Mouse (Mus musculus): ENCODE measurements around the gene Npas3.

The Npas3 gene

DNA sequence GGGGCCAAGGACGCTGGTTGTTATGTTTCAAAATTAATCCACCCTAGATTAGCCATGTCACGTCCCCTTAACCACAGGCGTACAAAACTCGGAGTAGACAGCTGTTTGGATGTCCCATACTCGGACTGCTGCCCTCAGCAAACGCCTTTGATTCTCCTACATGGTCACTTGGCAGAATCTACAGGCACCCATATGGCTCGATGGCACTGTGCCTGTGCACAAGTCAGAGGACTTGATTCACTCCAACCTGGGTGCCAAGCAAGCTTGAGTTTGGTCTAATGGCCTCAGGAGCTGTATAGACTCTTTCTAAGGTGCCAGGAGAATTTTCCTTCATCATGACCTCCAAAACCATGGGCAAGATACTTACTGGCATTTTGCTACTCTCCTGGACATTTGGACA lies 363.6 kb downstream of the Npas3 start:
- DNase-seq: no peak

GRCm38 (mm10) chr12:53621271-53621670 lies 372.8 kb downstream of the Npas3 start:
- no peak for DNase-seq

- DNase-seq: no peak
Observed at GRCm38 (mm10) chr12:53623793-53624192, 375.3 kb downstream of the Npas3 start.

DNA sequence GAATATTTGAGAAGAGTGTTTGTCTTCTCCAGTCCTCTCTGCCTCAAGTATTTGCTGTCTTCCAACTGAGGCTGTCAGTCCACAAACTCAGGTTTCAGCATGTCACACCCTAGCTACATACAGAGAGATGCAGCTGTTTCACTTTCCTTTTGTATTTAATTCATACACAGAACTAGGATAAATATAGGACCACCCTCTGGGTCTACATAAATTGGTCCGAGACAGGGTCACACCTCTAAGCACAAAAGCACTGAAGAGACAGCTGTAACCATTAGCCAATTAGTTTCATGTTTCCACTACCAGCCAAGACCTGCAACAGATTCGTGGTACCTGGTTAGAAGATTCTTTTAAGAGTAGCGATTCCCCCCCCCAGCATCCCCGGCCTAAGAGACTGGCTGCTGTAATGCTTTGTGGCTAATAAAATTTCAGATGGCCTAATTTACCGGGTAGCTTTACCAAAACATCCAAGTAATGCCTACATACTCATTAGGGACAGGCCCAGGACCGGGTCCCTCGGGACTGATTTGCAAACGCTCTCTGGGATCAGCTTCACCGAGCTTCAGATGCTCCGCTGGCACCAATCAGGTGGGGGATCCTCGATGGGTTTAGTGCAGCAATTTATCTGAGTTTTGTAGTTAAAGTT lies 376.0 kb downstream of the Npas3 start:
- no peak for DNase-seq

DNA sequence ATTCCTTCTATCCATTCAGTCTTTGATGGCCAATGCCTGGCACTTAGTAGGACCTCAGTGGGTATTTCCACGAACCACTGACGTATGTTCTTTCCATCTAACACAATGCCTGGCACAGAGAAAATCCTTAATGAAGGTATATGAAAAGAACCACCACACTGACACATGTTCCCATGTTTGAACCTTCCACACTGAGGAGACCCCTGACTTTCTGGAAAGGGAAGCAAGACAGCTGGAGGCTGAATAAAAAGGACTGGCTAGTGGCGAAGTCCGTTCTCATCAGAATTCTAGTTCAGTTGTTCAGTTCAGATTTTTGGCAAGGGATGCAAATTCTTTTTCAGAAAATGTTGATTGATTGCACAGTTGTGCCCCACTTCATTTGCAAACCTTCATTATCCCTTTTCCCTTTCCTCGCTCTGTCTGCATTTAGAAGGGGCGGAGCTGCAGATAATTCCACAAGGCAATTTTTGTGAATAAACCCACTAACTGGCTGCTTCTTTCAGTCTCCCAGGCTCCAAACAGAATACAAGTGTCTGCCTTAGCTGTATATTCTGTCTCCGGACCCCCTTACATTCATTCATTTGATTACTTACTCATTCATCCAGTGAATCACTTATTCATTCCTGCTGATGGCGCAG lies 381.1 kb downstream of the Npas3 start:
- no peak for DNase-seq

DNA sequence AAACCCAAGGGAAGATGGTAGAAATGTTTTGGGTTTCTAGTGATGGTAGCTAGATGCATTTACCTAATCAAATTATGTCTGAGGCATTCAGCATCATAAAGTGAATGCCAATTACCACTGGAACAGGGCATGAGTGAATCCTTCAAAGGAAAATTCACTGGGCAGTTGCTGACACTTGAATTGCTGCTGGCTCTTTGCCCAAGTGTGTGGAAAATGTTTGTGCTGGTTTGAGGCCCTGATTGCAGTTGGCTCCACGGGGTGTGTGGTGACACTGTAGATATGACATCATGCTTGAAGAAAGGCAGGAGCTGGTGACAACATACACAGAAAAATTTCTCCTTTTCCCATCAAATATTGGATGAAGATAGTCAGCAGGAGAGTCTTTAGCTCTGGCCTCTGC lies 382.1 kb downstream of the Npas3 start:
- DNase-seq: no peak

- DNase-seq: no peak
Observed at GRCm38 (mm10) chr12:53631315-53632106, 383.0 kb downstream of the Npas3 start.

- DNase-seq: no peak
Observed at GRCm38 (mm10) chr12:53638571-53638970, 390.1 kb downstream of the Npas3 start.

- DNase-seq: no peak
Observed at GRCm38 (mm10) chr12:53647282-53647681, 398.8 kb downstream of the Npas3 start.

DNA sequence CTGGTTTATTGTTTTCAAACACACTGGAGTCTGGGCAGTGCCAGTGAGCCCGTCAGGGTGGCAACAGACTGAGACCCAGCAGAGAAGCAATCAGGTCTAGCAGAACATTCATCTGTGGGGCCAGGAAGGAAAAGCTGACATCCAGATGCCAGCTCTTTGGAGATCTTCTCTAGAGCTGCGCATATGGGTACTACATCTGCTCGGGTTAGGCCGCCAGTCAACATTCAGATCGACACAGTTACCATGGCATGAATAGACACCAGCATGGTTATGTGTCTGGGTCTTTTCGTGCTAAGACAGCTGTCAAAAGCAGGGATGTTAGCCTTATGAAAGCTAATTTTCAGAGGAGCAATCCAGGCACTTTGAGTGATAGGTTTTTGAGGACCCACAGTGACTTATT lies 407.8 kb downstream of the Npas3 start:
- DNase-seq: no peak

GRCm38 (mm10) chr12:53664084-53664483 lies 415.6 kb downstream of the Npas3 start:
- DNase-seq: no peak

DNA sequence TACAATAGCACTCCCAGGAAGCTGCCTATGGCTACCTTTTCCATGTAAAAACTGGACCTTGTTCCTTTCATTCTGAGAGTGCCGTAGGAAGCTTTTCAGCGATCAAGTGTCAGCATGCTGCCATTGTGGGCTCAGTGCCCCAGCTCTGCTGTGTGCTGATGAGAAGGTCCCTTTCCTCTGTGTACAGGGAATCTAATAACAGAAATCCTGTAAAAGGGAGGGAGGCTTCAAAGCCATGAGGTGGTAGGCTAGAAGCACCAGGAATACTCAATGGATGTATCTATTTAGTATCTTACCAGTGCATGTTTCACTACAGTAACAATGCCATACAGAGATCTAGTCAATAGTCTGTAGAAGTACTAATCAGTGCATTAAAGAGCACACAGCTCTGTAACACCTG lies 423.4 kb downstream of the Npas3 start:
- no peak for DNase-seq

- DNase-seq: no peak
Observed at GRCm38 (mm10) chr12:53677091-53677630, 428.7 kb downstream of the Npas3 start.

DNA sequence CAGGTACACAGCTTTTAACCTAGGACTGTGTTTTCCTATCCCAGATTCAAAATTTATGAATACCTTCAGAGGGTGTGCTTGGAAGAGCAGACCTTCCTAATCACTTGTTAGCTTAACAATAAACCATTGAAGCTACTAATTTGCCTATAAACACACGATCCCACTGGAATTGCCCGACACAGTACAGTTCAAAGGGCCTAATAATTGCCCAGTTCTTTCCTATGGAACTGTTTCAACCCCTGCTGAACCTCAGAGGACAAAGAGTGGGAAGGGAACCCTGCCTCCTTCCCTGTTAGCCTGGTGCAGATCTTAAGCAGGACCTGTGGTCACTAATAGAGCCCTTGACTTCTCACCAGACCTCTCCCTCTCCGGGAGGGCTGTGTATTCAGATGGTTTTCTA lies 429.7 kb downstream of the Npas3 start:
- no peak for DNase-seq

- DNase-seq: no peak
Observed at GRCm38 (mm10) chr12:53679161-53679560, 430.7 kb downstream of the Npas3 start.

- no peak for DNase-seq
Observed at GRCm38 (mm10) chr12:53680501-53680900, 432.0 kb downstream of the Npas3 start.

- DNase-seq: no peak
Observed at GRCm38 (mm10) chr12:53682036-53682435, 433.6 kb downstream of the Npas3 start.

- no peak for DNase-seq
Observed at GRCm38 (mm10) chr12:53692471-53692870, 444.0 kb downstream of the Npas3 start.

DNA sequence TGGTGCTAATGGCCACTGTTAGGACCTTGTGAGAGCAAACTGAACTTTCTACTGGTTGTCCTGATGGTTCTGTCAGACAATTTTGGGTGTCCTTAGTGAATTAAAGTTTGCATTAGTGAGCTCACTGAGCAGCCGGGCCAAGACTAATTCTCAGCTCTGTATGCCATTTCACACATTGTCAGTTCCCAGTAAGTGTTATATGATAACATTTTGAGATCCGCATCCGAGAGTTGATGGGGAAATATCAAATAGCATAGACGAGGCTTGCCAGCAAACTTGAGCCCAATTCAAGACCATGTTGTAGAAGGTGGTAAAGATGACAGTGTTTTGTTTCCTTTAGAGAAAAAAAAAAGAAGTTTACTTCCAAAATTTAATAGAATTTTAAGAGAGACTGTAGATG lies 445.9 kb downstream of the Npas3 start:
- DNase-seq: no peak

DNA sequence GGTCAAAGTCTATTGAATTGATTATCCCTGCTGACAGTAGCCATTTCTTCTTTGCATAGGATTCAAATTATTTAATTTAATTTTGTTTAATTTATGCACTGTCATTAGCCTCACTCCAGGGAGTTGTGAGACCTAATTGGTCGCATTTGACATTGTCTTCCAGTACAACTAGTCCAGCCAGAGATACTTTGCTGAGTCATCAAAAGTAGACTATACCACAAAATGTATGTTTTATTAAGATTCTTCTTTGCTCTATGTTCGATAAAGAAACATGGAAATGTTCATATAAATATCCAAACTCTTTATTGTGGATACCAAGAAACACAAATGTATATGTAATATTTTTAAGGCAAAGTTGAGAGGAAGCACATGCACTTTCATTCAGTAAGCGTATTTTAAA lies 446.8 kb downstream of the Npas3 start:
- DNase-seq: no peak

DNA sequence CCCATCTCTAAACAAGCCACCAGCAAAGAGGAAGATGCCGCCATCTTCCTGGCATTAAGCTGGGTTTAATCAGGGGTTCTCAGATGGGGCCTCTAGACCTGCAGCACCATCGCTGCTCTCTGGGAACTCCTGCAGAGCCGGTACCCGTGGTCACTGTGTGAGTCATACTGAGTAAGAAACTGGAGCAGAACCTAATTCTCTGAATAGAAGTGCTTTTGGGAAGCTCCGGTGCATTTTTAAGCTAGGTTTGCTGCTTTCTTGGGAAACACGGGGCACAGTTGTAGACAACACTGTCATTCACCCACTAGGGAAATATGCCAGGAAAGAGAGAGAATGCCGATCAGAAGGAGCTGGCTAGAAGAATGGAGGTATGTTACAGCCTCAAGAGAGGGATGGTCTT lies 449.2 kb downstream of the Npas3 start:
- DNase-seq: no peak

- no peak for DNase-seq
Observed at GRCm38 (mm10) chr12:53698483-53699227, 450.2 kb downstream of the Npas3 start.

GRCm38 (mm10) chr12:53719896-53720295 lies 471.4 kb downstream of the Npas3 start:
- no peak for DNase-seq

Measured in thymus, postnatal 25 days (tissue).